Mouse (Mus musculus) kidney, postnatal 14 days (tissue): Measurements from ENCODE around the gene Cdk6.

Source experiments
- DNase-seq: peaks from one replicate; pipeline ENCODE4 v3.0.0; 2022; ENCODE audit warnings: mixed read lengths

Gene Cdk6

GRCm38 (mm10) chr5:3491084-3491483 lies 149.8 kb downstream of the Cdk6 start:
- DNase-seq = peak; percentile 80

GRCm38 (mm10) chr5:3491883-3492282 lies 150.6 kb downstream of the Cdk6 start:
- no peak for DNase-seq

- DNase-seq = no peak
These were observed 151.7 kb downstream of the Cdk6 start for GRCm38 (mm10) chr5:3492776-3493636.

- no peak for DNase-seq
These were observed 152.7 kb downstream of the Cdk6 start for GRCm38 (mm10) chr5:3493968-3494367.

GRCm38 (mm10) chr5:3494452-3495187 lies 153.3 kb downstream of the Cdk6 start:
- no peak for DNase-seq

GRCm38 (mm10) chr5:3497505-3497925 lies 156.2 kb downstream of the Cdk6 start:
- DNase-seq = no peak

GRCm38 (mm10) chr5:3500298-3500697 lies 159.0 kb downstream of the Cdk6 start:
- DNase-seq = no peak

- DNase-seq = no peak
These were observed 159.8 kb downstream of the Cdk6 start for GRCm38 (mm10) chr5:3500957-3501563.

- DNase-seq = peak; percentile 71
These were observed 160.3 kb downstream of the Cdk6 start for GRCm38 (mm10) chr5:3501564-3502001.

- peak; percentile 76 for DNase-seq
These were observed 161.5 kb downstream of the Cdk6 start for GRCm38 (mm10) chr5:3502610-3503350.

GRCm38 (mm10) chr5:3503373-3503772 lies 162.1 kb downstream of the Cdk6 start:
- no peak for DNase-seq

GRCm38 (mm10) chr5:3503836-3504323 lies 162.6 kb downstream of the Cdk6 start:
- no peak for DNase-seq

- no peak for DNase-seq
These were observed 163.2 kb downstream of the Cdk6 start for GRCm38 (mm10) chr5:3504453-3504852.

- DNase-seq = no peak
These were observed 164.3 kb downstream of the Cdk6 start for GRCm38 (mm10) chr5:3505553-3505952.

GRCm38 (mm10) chr5:3508480-3509381 lies 167.4 kb downstream of the Cdk6 start:
- DNase-seq = no peak

GRCm38 (mm10) chr5:3509503-3509902 lies 168.2 kb downstream of the Cdk6 start:
- DNase-seq = no peak

GRCm38 (mm10) chr5:3511097-3511795 lies 170.0 kb downstream of the Cdk6 start:
- no peak for DNase-seq

GRCm38 (mm10) chr5:3512584-3512983 lies 171.3 kb downstream of the Cdk6 start:
- DNase-seq = no peak

GRCm38 (mm10) chr5:3514901-3515311 lies 173.6 kb downstream of the Cdk6 start:
- no peak for DNase-seq

GRCm38 (mm10) chr5:3515477-3515876 lies 174.2 kb downstream of the Cdk6 start:
- no peak for DNase-seq
